Mouse (Mus musculus): ENCODE measurements around the gene Herc3. TPM values are rescaled to one million over a fixed set of nuclear protein-coding genes. Genes with fewer than 3 reads are reported as not detected.
"Not testable (repeated sequence)": the region's sequence is repeated elsewhere in the genome, so short reads cannot be mapped to it uniquely, and the experiment has no call there.

The Herc3 gene
- polyA plus RNA-seq (2012; ENCODE audit: insufficient read depth, insufficient read length, missing spikeins): 15.4 and 33.6 TPM in 2 replicates

GRCm38 (mm10) chr6:58831232-58832009 is at the start of gene Herc3:
Gene Herc3 (plus strand): TSS chr6:58831465.
- 0 out of 2 replicates have a peak, but pooled peaks cover 2% of the 10 kb centered on the region for H3K4me1 ChIP-seq (ENCODE audit: control insufficient read depth, insufficient read depth, insufficient read length, low read length)
- H3K4me3 ChIP-seq (ENCODE audit: insufficient read depth, low read depth, low read length): peak within 1 kb of the TSS; percentile 96
- H3K27ac ChIP-seq (replicated peaks; ENCODE audit: low read depth, low read length): 0 out of 2 replicates have a peak within 1 kb of the TSS, but pooled peaks have one; percentile 58

GRCm38 (mm10) chr6:58801394-58801793 is 29.9 kb upstream of the Herc3 start:
- H3K4me1 ChIP-seq (ENCODE audit: control insufficient read depth, insufficient read depth, insufficient read length, low read length): no peaks in the 10 kb centered on the region

GRCm38 (mm10) chr6:58814381-58814780 is 16.9 kb upstream of the Herc3 start:
- H3K27ac ChIP-seq (replicated peaks; ENCODE audit: low read depth, low read length): no peak overlapping the region
- no peak overlapping the region for H3K4me3 ChIP-seq (ENCODE audit: insufficient read depth, low read depth, low read length)
- no peaks in the 10 kb centered on the region for H3K4me1 ChIP-seq (ENCODE audit: control insufficient read depth, insufficient read depth, insufficient read length, low read length)

More at GRCm38 (mm10) chr6:58801394-58801793, 29.9 kb upstream of the Herc3 start:
- no peak overlapping the region for H3K4me3 ChIP-seq (ENCODE audit: insufficient read depth, low read depth, low read length)
- H3K27ac ChIP-seq (replicated peaks; ENCODE audit: low read depth, low read length): no peak overlapping the region

GRCm38 (mm10) chr6:58817037-58817436 is 14.2 kb upstream of the Herc3 start:
- not testable (repeated sequence) for H3K4me3 ChIP-seq (ENCODE audit: insufficient read depth, low read depth, low read length); H3K27ac ChIP-seq (replicated peaks; ENCODE audit: low read depth, low read length); H3K4me1 ChIP-seq (ENCODE audit: control insufficient read depth, insufficient read depth, insufficient read length, low read length)

- Histone ChIP-seq H3K27ac (replicated peaks; ENCODE audit: low read depth, low read length) (no peak overlapping the region), H3K4me3 (ENCODE audit: insufficient read depth, low read depth, low read length) (no peak overlapping the region), H3K4me1 (ENCODE audit: control insufficient read depth, insufficient read depth, insufficient read length, low read length) (no peaks in the 10 kb centered on the region)
These were observed 5.6 kb upstream of the Herc3 start for GRCm38 (mm10) chr6:58825619-58826018.

GRCm38 (mm10) chr6:58826089-58826488 is 5.2 kb upstream of the Herc3 start:
- Histone ChIP-seq H3K4me3 (ENCODE audit: insufficient read depth, low read depth, low read length) (no peak overlapping the region), H3K4me1 (ENCODE audit: control insufficient read depth, insufficient read depth, insufficient read length, low read length) (no peaks in the 10 kb centered on the region), H3K27ac (replicated peaks; ENCODE audit: low read depth, low read length) (no peak overlapping the region)

- H3K4me1 ChIP-seq (ENCODE audit: control insufficient read depth, insufficient read depth, insufficient read length, low read length): no peaks in the 10 kb centered on the region
- H3K4me3 ChIP-seq (ENCODE audit: insufficient read depth, low read depth, low read length): no peak overlapping the region
- no peak overlapping the region for H3K27ac ChIP-seq (replicated peaks; ENCODE audit: low read depth, low read length)
These were observed 2.7 kb upstream of the Herc3 start for GRCm38 (mm10) chr6:58828582-58828981.

- Histone ChIP-seq H3K27ac (replicated peaks; ENCODE audit: low read depth, low read length) (no peak overlapping the region), H3K4me3 (ENCODE audit: insufficient read depth, low read depth, low read length) (peak overlapping the region; percentile 72), H3K4me1 (ENCODE audit: control insufficient read depth, insufficient read depth, insufficient read length, low read length) (0 out of 2 replicates have a peak, but pooled peaks cover 2% of the 10 kb centered on the region)
These were observed 429 bp upstream of the Herc3 start for GRCm38 (mm10) chr6:58830840-58831231.

- peak overlapping the region; percentile 96; the same call in 1 of the 2 replicates for H3K4me3 ChIP-seq (ENCODE audit: insufficient read depth, low read depth, low read length)
- H3K27ac ChIP-seq (replicated peaks; ENCODE audit: low read depth, low read length): no peak overlapping the region
- H3K4me1 ChIP-seq (ENCODE audit: control insufficient read depth, insufficient read depth, insufficient read length, low read length): 0 out of 2 replicates have a peak, but pooled peaks cover 2% of the 10 kb centered on the region
These were observed 1.3 kb downstream of the Herc3 start for GRCm38 (mm10) chr6:58832591-58833018.

- no peak overlapping the region for H3K4me3 ChIP-seq (ENCODE audit: insufficient read depth, low read depth, low read length)
- H3K4me1 ChIP-seq (ENCODE audit: control insufficient read depth, insufficient read depth, insufficient read length, low read length): 0 out of 2 replicates have a peak, but pooled peaks cover 2% of the 10 kb centered on the region
- H3K27ac ChIP-seq (replicated peaks; ENCODE audit: low read depth, low read length): no peak overlapping the region
These were observed 3.2 kb downstream of the Herc3 start for GRCm38 (mm10) chr6:58834470-58834869.

- Histone ChIP-seq H3K4me3 (ENCODE audit: insufficient read depth, low read depth, low read length) (no peak overlapping the region), H3K4me1 (ENCODE audit: control insufficient read depth, insufficient read depth, insufficient read length, low read length) (0 out of 2 replicates have a peak, but pooled peaks cover 2% of the 10 kb centered on the region), H3K27ac (replicated peaks; ENCODE audit: low read depth, low read length) (no peak overlapping the region)
These were observed 4.3 kb downstream of the Herc3 start for GRCm38 (mm10) chr6:58835591-58835990.

GRCm38 (mm10) chr6:58836476-58836875 is 5.2 kb downstream of the Herc3 start:
- Histone ChIP-seq H3K4me3 (ENCODE audit: insufficient read depth, low read depth, low read length) (no peak overlapping the region), H3K4me1 (ENCODE audit: control insufficient read depth, insufficient read depth, insufficient read length, low read length) (0 out of 2 replicates have a peak, but pooled peaks cover 2% of the 10 kb centered on the region)

GRCm38 (mm10) chr6:58837917-58838316 is 6.7 kb downstream of the Herc3 start:
- Histone ChIP-seq H3K4me3 (ENCODE audit: insufficient read depth, low read depth, low read length) (no peak overlapping the region), H3K27ac (replicated peaks; ENCODE audit: low read depth, low read length) (no peak overlapping the region)

More at GRCm38 (mm10) chr6:58836476-58836875, 5.2 kb downstream of the Herc3 start:
- no peak overlapping the region for H3K27ac ChIP-seq (replicated peaks; ENCODE audit: low read depth, low read length)

GRCm38 (mm10) chr6:58841208-58841607 is 9.9 kb downstream of the Herc3 start:
- Histone ChIP-seq H3K27ac (replicated peaks; ENCODE audit: low read depth, low read length) (no peak overlapping the region), H3K4me3 (ENCODE audit: insufficient read depth, low read depth, low read length) (no peak overlapping the region), H3K4me1 (ENCODE audit: control insufficient read depth, insufficient read depth, insufficient read length, low read length) (no peaks in the 10 kb centered on the region)

More at GRCm38 (mm10) chr6:58837917-58838316, 6.7 kb downstream of the Herc3 start:
- 0 out of 2 replicates have a peak, but pooled peaks cover 2% of the 10 kb centered on the region for H3K4me1 ChIP-seq (ENCODE audit: control insufficient read depth, insufficient read depth, insufficient read length, low read length)

- Histone ChIP-seq H3K4me3 (ENCODE audit: insufficient read depth, low read depth, low read length) (no peak overlapping the region), H3K27ac (replicated peaks; ENCODE audit: low read depth, low read length) (no peak overlapping the region), H3K4me1 (ENCODE audit: control insufficient read depth, insufficient read depth, insufficient read length, low read length) (no peaks in the 10 kb centered on the region)
These were observed 10.9 kb downstream of the Herc3 start for GRCm38 (mm10) chr6:58842186-58842585.

- Histone ChIP-seq H3K27ac (replicated peaks; ENCODE audit: low read depth, low read length) (no peak overlapping the region), H3K4me1 (ENCODE audit: control insufficient read depth, insufficient read depth, insufficient read length, low read length) (no peaks in the 10 kb centered on the region), H3K4me3 (ENCODE audit: insufficient read depth, low read depth, low read length) (no peak overlapping the region)
These were observed 12.3 kb downstream of the Herc3 start for GRCm38 (mm10) chr6:58843580-58843979.
